In the genomic region with DNA sequence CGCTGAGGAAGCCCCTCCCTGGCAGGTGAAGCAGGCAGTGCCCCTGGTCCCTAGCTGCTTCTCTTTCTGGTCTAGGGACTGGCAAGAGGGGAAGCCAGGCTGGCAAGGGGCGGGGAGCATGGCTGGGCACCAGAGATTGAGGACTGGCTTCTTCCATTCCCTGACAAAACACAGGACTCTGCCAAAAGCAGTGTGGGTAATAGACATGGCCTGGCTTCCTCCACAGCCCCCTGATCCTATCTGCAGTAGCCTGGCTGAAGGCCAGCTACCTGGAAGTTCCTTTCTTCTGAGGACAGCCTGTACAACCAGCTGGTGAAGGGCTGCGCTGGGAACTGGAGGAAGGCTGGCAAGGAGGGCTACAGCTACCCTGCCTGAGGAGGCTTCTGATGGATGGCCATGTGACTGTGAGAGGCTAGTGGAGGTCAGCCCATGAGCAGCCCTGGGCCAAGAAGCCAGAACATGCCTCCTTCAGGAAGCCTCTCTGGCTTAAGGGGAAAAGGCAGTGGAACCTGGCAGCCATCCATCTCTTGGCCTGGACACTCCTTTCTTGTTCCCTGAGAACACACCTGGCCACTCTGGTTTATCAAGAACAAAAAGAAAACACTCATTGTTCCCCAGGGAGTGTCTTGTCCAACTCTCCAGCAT, we compare ENCODE assay signal across 23 mouse cellular contexts.
A peak's percentile ranks its signal among the peaks of the same experiment; 100 is the strongest.
DNase-seq lines count a peak whose midpoint lies in the region; ATAC-seq and TF ChIP-seq lines count a peak whose summit lies in the region.
"Had no signal": no experiment of that assay in that cellular context is flagged by ENCODE, and none has a peak within 500 bp of the region (broad histone marks: within the 10 kb centered on the region; RNA-seq: fewer than 3 reads in every experiment).

No protein-coding gene starts in this region.

- no peak overlapping the region for H3K4me3 ChIP-seq in left cerebral cortex, adult 2 months
- no peak overlapping the region for H3K4me3 ChIP-seq in midbrain, postnatal 0 days (ENCODE audit: low read depth, low read length)
- no peak overlapping the region for H3K4me3 ChIP-seq in midbrain, embryonic 16.5 days (ENCODE audit: low read depth, low read length)
- H3K4me3 ChIP-seq: embryonic facial prominence, embryonic 10.5 days; heart, embryonic 15.5 days; hindbrain, embryonic 15.5 days; limb, embryonic 13.5 days; liver, embryonic 12.5 days; midbrain, embryonic 12.5 days had no signal

- 83% methylated on average over 3 of the region's 3 CpGs for WGBS in midbrain, postnatal 0 days
- 96% methylated on average over 3 of the region's 3 CpGs for WGBS in midbrain, embryonic 16.5 days

- intact Hi-C loops in left cerebral cortex, adult 2 months (cut with DNase I) = no loop called here

- peaks cover 1% of the 10 kb centered on the region; the same call in 1 of the 2 replicates for H3K27me3 ChIP-seq in midbrain, postnatal 0 days (ENCODE audit: insufficient read depth, low read length)
- H3K27me3 ChIP-seq in midbrain, embryonic 16.5 days (ENCODE audit: control insufficient read depth, insufficient read depth, low read depth, low read length) = no peaks in the 10 kb centered on the region
- H3K27me3 ChIP-seq: hindbrain, embryonic 15.5 days; liver, embryonic 12.5 days; midbrain, embryonic 12.5 days had no signal

- no peaks in the 10 kb centered on the region for H3K4me1 ChIP-seq in midbrain, postnatal 0 days (ENCODE audit: insufficient read depth, low read length)
- no peaks in the 10 kb centered on the region for H3K4me1 ChIP-seq in midbrain, embryonic 16.5 days (ENCODE audit: control insufficient read depth, insufficient read depth, low read length)
- H3K4me1 ChIP-seq: embryonic facial prominence, embryonic 10.5 days; heart, embryonic 15.5 days; hindbrain, embryonic 15.5 days; limb, embryonic 13.5 days; liver, embryonic 12.5 days; midbrain, embryonic 12.5 days had no signal

- H3K9ac ChIP-seq in midbrain, postnatal 0 days (replicated peaks; ENCODE audit: low read length, poor library complexity, severe bottlenecking) = no peak overlapping the region
- no peak overlapping the region for H3K9ac ChIP-seq in midbrain, embryonic 16.5 days (ENCODE audit: low read depth, low read length)
- H3K9ac ChIP-seq: heart, embryonic 15.5 days; hindbrain, embryonic 15.5 days; limb, embryonic 13.5 days; liver, embryonic 12.5 days; lung, embryonic 14.5 days; midbrain, embryonic 12.5 days had no signal

- ATAC-seq in midbrain, postnatal 0 days (ENCODE audit: low FRiP score) = no peak
- ATAC-seq in midbrain, embryonic 16.5 days = no peak
- ATAC-seq: intestine, embryonic 16.5 days; liver, embryonic 12.5 days had no signal

- no peak overlapping the region for H3K4me2 ChIP-seq in midbrain, postnatal 0 days (ENCODE audit: low read depth, low read length, poor library complexity, severe bottlenecking)
- H3K4me2 ChIP-seq in midbrain, embryonic 16.5 days (ENCODE audit: low read length) = no peak overlapping the region
- H3K4me2 ChIP-seq: heart, embryonic 15.5 days; hindbrain, embryonic 15.5 days; limb, embryonic 13.5 days; liver, embryonic 12.5 days; lung, embryonic 14.5 days; midbrain, embryonic 12.5 days had no signal

- no peak for TF ChIP-seq CTCF in left cerebral cortex, adult 2 months (IDR thresholded peaks at IDR 0.05)
- TF ChIP-seq CTCF in midbrain, postnatal 0 days (IDR thresholded peaks at IDR 0.05) = no peak

- H3K27ac ChIP-seq in left cerebral cortex, adult 2 months = peak overlapping the region; percentile 21; the same call in 1 of the 2 replicates
- no peak overlapping the region for H3K27ac ChIP-seq in midbrain, postnatal 0 days (ENCODE audit: low read depth, low read length)
- no peak overlapping the region for H3K27ac ChIP-seq in midbrain, embryonic 16.5 days (ENCODE audit: low read length)
- H3K27ac ChIP-seq: embryonic facial prominence, embryonic 10.5 days; heart, embryonic 15.5 days; hindbrain, embryonic 15.5 days; limb, embryonic 13.5 days; liver, embryonic 12.5 days; midbrain, embryonic 12.5 days had no signal

- no peak for DNase-seq in left cerebral cortex, adult 2 months (ENCODE audit: extremely low spot score in 1 of 2, low spot score in 2 of 2)
- no peak for DNase-seq in left cerebral cortex, adult 18-20 months (ENCODE audit: low spot score in 2 of 2)
- DNase-seq in midbrain, postnatal 0 days (ENCODE audit: low spot score) = peak; percentile 40
- DNase-seq in cerebellum, postnatal 14 days = peak; percentile 76 to 79
- no peak for DNase-seq in heart, adult 18-20 months
- no peak for DNase-seq in thymus, postnatal 4 days
- DNase-seq: adrenal gland, adult 2 months; gastrocnemius, postnatal 25 days; heart, postnatal 36 days; kidney, adult 9 months; kidney, postnatal 14 days; lung, embryonic 14.5 days; right cerebral cortex, adult 18-20 months; thymus, adult 18-20 months; thymus, postnatal 36 days had no signal

- no peaks in the 10 kb centered on the region for H3K9me3 ChIP-seq in midbrain, postnatal 0 days (ENCODE audit: low read length)
- H3K9me3 ChIP-seq in midbrain, embryonic 16.5 days (replicated peaks; ENCODE audit: control insufficient read depth, low read length, poor library complexity, severe bottlenecking) = no peaks in the 10 kb centered on the region
- H3K9me3 ChIP-seq: embryonic facial prominence, embryonic 10.5 days; heart, embryonic 15.5 days; hindbrain, embryonic 15.5 days; limb, embryonic 13.5 days; liver, embryonic 12.5 days; midbrain, embryonic 12.5 days had no signal

- H3K36me3 ChIP-seq in midbrain, postnatal 0 days (ENCODE audit: insufficient read depth, low read length) = no peaks in the 10 kb centered on the region
- H3K36me3 ChIP-seq in midbrain, embryonic 16.5 days (ENCODE audit: control insufficient read depth, insufficient read depth, low read length) = no peaks in the 10 kb centered on the region
- H3K36me3 ChIP-seq: embryonic facial prominence, embryonic 10.5 days; heart, embryonic 15.5 days; hindbrain, embryonic 15.5 days; limb, embryonic 13.5 days; liver, embryonic 12.5 days; midbrain, embryonic 12.5 days had no signal

Comparison
In these comparisons a context has a peak if more than half of its experiments do, and no peak if none do; other contexts are left out.
1. DNase-seq: peak in midbrain, postnatal 0 days (single experiment) and cerebellum, postnatal 14 days (2 of 2); none in left cerebral cortex, adult 2 months (0 of 2), left cerebral cortex, adult 18-20 months (0 of 2), heart, adult 18-20 months (0 of 2) and thymus, postnatal 4 days (single experiment).